Mouse (Mus musculus) retina, embryonic 14.5 days (tissue): Measurements from ENCODE around the gene Brat1.
"Not testable (repeated sequence)": the region's sequence is repeated elsewhere in the genome, so short reads cannot be mapped to it uniquely, and the experiment has no call there.

Experiments used
- DNase-seq: peaks from one replicate; pipeline ENCODE4 v3.0.0-alpha.2; 2015; ENCODE audit warnings: low spot score

Gene Brat1

GRCm38 (mm10) chr5:140704378-140705251 lies at the start of gene Brat1:
Brat1 (plus strand) TSS chr5:140705011.
- peak; percentile 100 for DNase-seq

- DNase-seq: no peak
Measured at GRCm38 (mm10) chr5:140659607-140660272, 45.1 kb upstream of the Brat1 start.

GRCm38 (mm10) chr5:140660398-140660797 lies 44.4 kb upstream of the Brat1 start:
- no peak for DNase-seq

- DNase-seq: no peak
Measured at GRCm38 (mm10) chr5:140661427-140661826, 43.4 kb upstream of the Brat1 start.

- DNase-seq: no peak
Measured at GRCm38 (mm10) chr5:140661875-140662643, 42.8 kb upstream of the Brat1 start.

GRCm38 (mm10) chr5:140662741-140663592 lies 41.8 kb upstream of the Brat1 start:
- no peak for DNase-seq

GRCm38 (mm10) chr5:140663621-140664180 lies 41.1 kb upstream of the Brat1 start:
- peak; percentile 75 for DNase-seq

- DNase-seq: no peak
Measured at GRCm38 (mm10) chr5:140672115-140672514, 32.7 kb upstream of the Brat1 start.

- not testable (repeated sequence) for DNase-seq
Measured at GRCm38 (mm10) chr5:140672603-140673002, 32.2 kb upstream of the Brat1 start.

- no peak for DNase-seq
Measured at GRCm38 (mm10) chr5:140674036-140674435, 30.8 kb upstream of the Brat1 start.

GRCm38 (mm10) chr5:140675079-140675478 lies 29.7 kb upstream of the Brat1 start:
- DNase-seq: no peak

GRCm38 (mm10) chr5:140675640-140676039 lies 29.2 kb upstream of the Brat1 start:
- no peak for DNase-seq

GRCm38 (mm10) chr5:140677137-140677536 lies 27.7 kb upstream of the Brat1 start:
- DNase-seq: no peak

GRCm38 (mm10) chr5:140680051-140680450 lies 24.8 kb upstream of the Brat1 start:
- DNase-seq: no peak

GRCm38 (mm10) chr5:140680950-140681349 lies 23.9 kb upstream of the Brat1 start:
- no peak for DNase-seq

- DNase-seq: no peak
Measured at GRCm38 (mm10) chr5:140682113-140682512, 22.7 kb upstream of the Brat1 start.

GRCm38 (mm10) chr5:140684343-140685148 lies 20.3 kb upstream of the Brat1 start:
- peak; percentile 79 for DNase-seq

- no peak for DNase-seq
Measured at GRCm38 (mm10) chr5:140688434-140688833, 16.4 kb upstream of the Brat1 start.

- DNase-seq: no peak
Measured at GRCm38 (mm10) chr5:140695987-140696386, 8.8 kb upstream of the Brat1 start.

- DNase-seq: no peak
Measured at GRCm38 (mm10) chr5:140699776-140700175, 5.0 kb upstream of the Brat1 start.
